Mouse (Mus musculus) bone marrow macrophage, adult 2 months (primary cell): ENCODE measurements at regions not wholly inside any gene's neighbourhood (a gene's known extent, or its start where the extent isn't known, plus 50 kb on each side); places are given as distances from the start of the nearest gene placed in this dataset.

ENCODE experiments used
- CTCF ChIP-seq: IDR thresholded peaks from 2 replicates; pipeline ENCODE4 v1.5.1; 2012; ENCODE audit warnings: low read depth, mild to moderate bottlenecking, low read length, moderate library complexity
- POLR2A ChIP-seq: IDR thresholded peaks from 2 replicates; pipeline ENCODE4 v1.6.1; 2012; ENCODE audit warnings: mild to moderate bottlenecking, low read depth, low read length, borderline replicate concordance

- TF ChIP-seq CTCF (no peak), POLR2A (no peak)
Measured at GRCm38 (mm10) chr13:94706641-94707053, 82.1 kb upstream of the Tbca start.
